Mouse (Mus musculus): ENCODE measurements around the gene Thsd7a.
A peak's percentile ranks its signal among the peaks of the same experiment; 100 is the strongest.

Thsd7a gene

GRCm38 (mm10) chr6:12393574-12394380 is 355.4 kb downstream of the Thsd7a start:
- DNase-seq (ENCODE audit: low read depth, low spot score): no peak

DNA sequence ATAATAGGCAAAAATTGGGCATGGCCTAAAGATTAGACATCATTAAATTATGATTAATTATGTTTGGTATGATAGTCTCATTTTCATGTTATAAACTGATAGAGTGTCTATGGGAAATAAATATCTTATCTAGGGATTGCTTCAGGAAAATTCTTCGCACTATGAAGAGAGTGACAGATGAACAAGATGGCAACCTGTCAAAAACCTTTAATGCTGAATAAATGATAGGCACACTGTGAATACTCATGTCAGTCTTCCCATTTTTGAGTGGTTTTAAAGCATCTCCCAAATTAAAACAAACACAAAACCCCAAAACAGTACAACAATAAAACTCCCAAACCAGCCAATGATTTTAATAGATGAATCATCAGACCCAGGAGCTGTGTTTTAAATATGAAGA is 362.5 kb downstream of the Thsd7a start:
- no peak for DNase-seq (ENCODE audit: low read depth, low spot score)

DNA sequence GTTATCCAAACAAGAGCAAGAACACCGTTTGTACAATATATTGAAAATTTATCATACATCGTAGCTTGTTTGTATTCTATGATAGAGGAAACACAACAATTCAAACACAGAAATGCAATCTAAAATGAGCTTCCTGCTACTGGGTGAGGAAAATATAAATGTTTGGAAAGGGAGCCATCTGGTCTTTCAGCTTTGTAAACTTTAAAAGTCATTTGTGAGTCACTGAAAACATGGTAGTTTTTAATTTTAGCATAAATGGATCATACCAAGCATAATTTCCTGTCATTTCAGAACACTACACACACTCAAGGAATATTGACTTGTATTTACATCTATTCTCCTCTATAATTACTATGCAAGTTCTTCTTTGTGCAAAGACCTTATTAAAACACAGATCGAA is 363.6 kb downstream of the Thsd7a start:
- no peak for DNase-seq (ENCODE audit: low read depth, low spot score)

GRCm38 (mm10) chr6:12381136-12381778 is 368.0 kb downstream of the Thsd7a start:
- no peak for DNase-seq (ENCODE audit: low read depth, low spot score)

DNA sequence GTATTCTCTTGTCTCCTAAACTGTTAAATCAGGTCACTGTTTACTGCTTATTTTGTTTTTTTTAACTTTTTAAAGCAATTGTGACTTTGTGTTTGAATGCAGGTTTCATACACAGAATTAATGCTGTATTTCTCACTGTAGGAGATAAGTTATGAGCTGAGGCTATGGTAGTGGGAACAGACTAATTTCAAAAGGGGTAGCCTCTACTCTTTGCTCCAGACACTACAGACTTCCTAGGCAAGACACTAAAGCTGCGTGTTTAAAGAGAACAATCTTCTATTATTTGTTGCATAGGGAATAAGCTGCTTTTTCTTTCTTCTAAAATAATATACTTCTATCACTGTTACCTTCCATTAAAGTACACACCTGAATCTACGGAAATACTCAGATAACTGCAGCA is 368.5 kb downstream of the Thsd7a start:
- no peak for DNase-seq (ENCODE audit: low read depth, low spot score)

DNA sequence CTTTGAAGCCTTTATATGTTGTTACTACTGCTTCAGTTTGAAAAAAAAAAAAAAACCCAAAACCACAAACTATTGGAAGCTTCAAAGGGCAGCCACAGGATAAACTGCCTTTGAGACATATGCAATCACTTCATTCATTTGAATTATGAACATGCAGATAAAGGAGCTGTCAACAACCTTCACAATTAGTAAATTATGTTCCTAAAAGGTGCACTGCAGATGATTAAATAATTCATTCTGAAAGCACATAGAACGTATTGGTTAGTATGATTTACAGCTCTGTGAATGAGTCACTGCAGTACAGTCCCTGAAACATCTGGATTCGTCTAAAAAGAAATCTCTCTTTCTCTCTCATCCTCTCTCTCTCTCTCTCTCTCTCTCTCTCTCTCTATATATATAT is 390.5 kb downstream of the Thsd7a start:
- no peak for DNase-seq (ENCODE audit: low read depth, low spot score)

DNA sequence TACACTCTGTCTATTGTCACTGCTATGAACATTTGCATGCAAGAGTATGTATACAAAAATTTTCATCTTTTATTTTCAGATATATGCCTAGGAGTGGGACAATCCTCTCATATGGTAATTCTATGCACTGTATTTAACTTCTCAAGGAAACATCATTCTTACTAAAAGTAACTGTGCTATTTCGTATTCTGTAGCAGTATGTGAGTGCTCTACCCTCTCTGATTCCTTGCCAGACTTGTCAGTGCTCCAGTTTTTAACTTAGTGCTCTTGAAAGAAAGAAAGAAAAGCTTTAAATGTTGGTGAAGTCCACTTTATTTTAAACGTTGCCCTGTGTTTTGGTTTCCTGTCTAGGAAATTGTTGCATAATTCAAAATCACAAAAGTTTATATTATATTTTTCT is 395.6 kb downstream of the Thsd7a start:
- DNase-seq (ENCODE audit: low read depth, low spot score): no peak

- no peak for DNase-seq (ENCODE audit: low read depth, low spot score)
Measured at GRCm38 (mm10) chr6:12352165-12352719, 397.0 kb downstream of the Thsd7a start.

GRCm38 (mm10) chr6:12350753-12351152 is 398.5 kb downstream of the Thsd7a start:
- DNase-seq (ENCODE audit: low read depth, low spot score): peak; percentile 5

DNA sequence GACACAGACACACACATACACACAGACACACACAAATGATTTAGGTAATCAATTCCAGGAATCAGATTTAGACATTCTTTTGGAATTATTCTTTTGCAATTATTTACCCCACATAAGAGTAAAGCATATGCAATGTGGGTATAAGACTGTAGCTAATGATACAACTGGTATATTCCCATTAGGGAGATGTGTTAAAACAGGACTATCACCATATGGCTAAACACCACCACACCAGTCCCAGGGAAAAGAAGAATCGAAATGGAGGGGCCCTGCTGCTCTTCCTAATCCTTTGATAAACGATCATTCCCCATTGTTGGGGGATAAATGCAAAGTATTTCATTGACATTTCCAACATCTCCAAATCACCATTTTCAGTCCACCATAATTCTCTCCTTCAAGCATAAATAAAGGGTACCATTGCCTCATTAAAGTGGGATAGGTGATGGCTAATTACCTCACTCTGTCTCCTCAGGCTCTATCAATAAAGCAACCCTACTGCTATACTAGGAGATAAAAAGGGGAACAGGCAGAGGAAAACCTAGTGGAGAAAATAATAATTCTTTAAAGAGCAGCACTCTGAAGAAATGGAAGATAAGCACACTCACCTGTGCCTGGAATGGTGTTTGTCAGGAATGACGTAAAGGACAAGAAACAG is 400.0 kb downstream of the Thsd7a start:
- no peak for DNase-seq (ENCODE audit: low read depth, low spot score)

GRCm38 (mm10) chr6:12348667-12349066 is 400.5 kb downstream of the Thsd7a start:
- no peak for DNase-seq (ENCODE audit: low read depth, low spot score)

DNA sequence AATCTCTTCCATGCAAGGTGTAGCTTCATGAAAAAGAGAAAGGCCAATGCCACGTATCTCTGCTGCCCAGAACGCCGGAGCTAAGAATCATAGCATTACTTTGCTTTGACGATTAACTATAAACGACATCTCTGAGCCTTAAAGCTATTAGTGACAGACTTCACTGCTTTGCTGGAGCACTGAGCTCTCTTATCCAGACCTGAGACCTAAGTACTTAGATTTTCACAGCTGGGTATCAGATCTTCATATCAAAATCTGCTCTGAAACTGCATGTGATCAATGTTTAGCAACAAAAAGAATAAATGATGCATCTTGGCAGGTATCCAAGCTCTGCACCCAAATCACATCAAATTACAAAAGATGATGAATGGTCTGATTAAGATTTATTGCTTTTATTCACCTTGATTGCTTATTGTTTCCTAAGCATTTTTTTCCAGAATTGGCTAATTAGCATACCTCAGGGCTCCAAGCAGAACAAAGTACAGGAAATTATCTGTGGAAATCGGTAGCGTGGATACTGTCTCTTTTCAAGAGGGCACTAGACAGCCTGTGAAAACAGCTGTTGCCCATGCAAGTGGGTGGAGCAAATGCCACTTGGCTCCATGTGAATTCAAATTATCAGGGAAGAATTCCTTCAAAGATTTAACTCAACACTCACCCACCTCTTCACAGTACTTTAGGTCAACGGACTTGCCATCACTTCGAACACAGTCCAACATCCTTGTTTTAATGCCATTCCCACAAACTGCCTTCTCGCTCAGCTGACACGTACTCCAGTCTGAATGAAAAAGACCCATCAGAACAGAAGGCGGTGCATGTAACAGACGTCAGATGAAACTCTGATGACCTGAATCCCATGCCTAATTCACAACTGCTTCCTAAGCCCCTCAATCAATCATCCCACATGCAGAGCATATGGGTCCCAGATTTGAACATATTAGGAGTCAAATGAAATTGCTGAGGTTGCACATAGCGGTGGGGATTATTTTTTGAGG is 412.3 kb downstream of the Thsd7a start:
- DNase-seq (ENCODE audit: low read depth, low spot score): peak; percentile 34

- DNase-seq (ENCODE audit: low read depth, low spot score): peak; percentile 20
Measured at GRCm38 (mm10) chr6:12315070-12315909, 433.9 kb downstream of the Thsd7a start.

GRCm38 (mm10) chr6:12307502-12307901 is 441.7 kb downstream of the Thsd7a start:
- no peak for DNase-seq (ENCODE audit: low read depth, low spot score)

GRCm38 (mm10) chr6:12262641-12263400 is 486.4 kb downstream of the Thsd7a start:
- DNase-seq (ENCODE audit: low read depth, low spot score): no peak

Data from retina, postnatal 7 days (tissue).